Mouse (Mus musculus) intestine, embryonic 16.5 days (tissue): ENCODE measurements around the gene Rtl6. TPM values are rescaled to one million over a fixed set of nuclear protein-coding genes. Genes with fewer than 3 reads are reported as not detected.

Source experiments
- ATAC-seq: fragments of 200-750 bp; cut with Nextera tagmentation; 2 replicates; pipeline ENCODE4 v1.8.0; 2017; ENCODE audit warnings: moderate TSS enrichment, moderate library complexity
- H3K27ac ChIP-seq: fragments of 300-500 bp; sonication (generic); 2 replicates; pipeline ENCODE4 v1.5.1; 2014; ENCODE audit warnings: mild to moderate bottlenecking, low read length
- H3K27me3 ChIP-seq: fragments of 300-500 bp; sonication (generic); replicated peaks from 2 replicates; pipeline ENCODE4 v1.6.1; 2014; ENCODE audit warnings: low read length, control low read depth, mixed read lengths; ENCODE audit not compliant: control insufficient read depth, insufficient read depth
- H3K36me3 ChIP-seq: fragments of 300-500 bp; sonication (generic); 2 replicates; pipeline ENCODE4 v1.6.1; 2014; ENCODE audit warnings: low read length, control low read depth; ENCODE audit not compliant: control insufficient read depth, insufficient read depth
- H3K4me1 ChIP-seq: fragments of 300-500 bp; sonication (generic); 2 replicates; pipeline ENCODE4 v1.6.1; 2014; ENCODE audit warnings: low read length, control low read depth, mixed read lengths; ENCODE audit not compliant: control insufficient read depth, insufficient read depth
- H3K4me2 ChIP-seq: fragments of 300-500 bp; sonication (generic); 2 replicates; pipeline ENCODE4 v1.6.1; 2014; ENCODE audit warnings: low read depth, low read length, control low read depth
- H3K4me3 ChIP-seq: fragments of 300-500 bp; sonication (generic); 2 replicates; pipeline ENCODE4 v1.5.1; 2014; ENCODE audit warnings: mild to moderate bottlenecking, low read length
- H3K9ac ChIP-seq: fragments of 300-500 bp; sonication (generic); 2 replicates; pipeline ENCODE4 v1.6.1; 2014; ENCODE audit warnings: low read depth, low read length
- H3K9me3 ChIP-seq: fragments of 300-500 bp; sonication (generic); 2 replicates; pipeline ENCODE4 v1.6.1; 2016; ENCODE audit warnings: low read length, control low read depth; ENCODE audit not compliant: control insufficient read depth
- WGBS: fragments of 180-500 bp; shearing (Covaris S2); extraction: QIAGEN DNeasy Blood & Tissue Kit; methylation state at CpG from one replicate; pipeline ENCODE4 v1.1.7; 2014; 5-methylcytosine and 5-hydroxymethylcytosine counted together
- polyA plus RNA-seq: library from polyadenylated mRNA; unstranded; fragments of >200 nt; fragmentation: Nextera tagmentation; extraction: Ambion mirVana; gene quantifications from 2 replicates; pipeline ENCODE4 v1.2.1, GENCODE M21; 2015

Rtl6 gene
- polyA plus RNA-seq = 8.1 and 8.2 TPM in 2 replicates

- Histone ChIP-seq H3K4me3 (peak within 1 kb of the TSS; percentile 63), H3K4me1 (no peaks in the 10 kb centered on the region), H3K9ac (peak within 1 kb of the TSS; percentile 77), H3K27ac (peak within 1 kb of the TSS; percentile 57; the same call in 1 of the 2 replicates), H3K27me3 (no peaks in the 10 kb centered on the region), H3K9me3 (no peaks in the 10 kb centered on the region), H3K36me3 (no peaks in the 10 kb centered on the region), H3K4me2 (peak within 1 kb of the TSS; percentile 95)
- 8% methylated on average over 59 of the region's 59 CpGs for WGBS
- peak; percentile 97 for ATAC-seq
Observed at GRCm38 (mm10) chr15:84557189-84557921, at the start of gene Rtl6. Gene Rtl6, minus strand, starts transcription at chr15:84557823.

- no peaks in the 10 kb centered on the region; the same call in 1 of the 2 replicates for H3K4me1 ChIP-seq
- WGBS = 68% methylated on average over 8 of the region's 8 CpGs
- H3K9me3 ChIP-seq = no peaks in the 10 kb centered on the region
- ATAC-seq = no peak
- H3K27me3 ChIP-seq = no peaks in the 10 kb centered on the region
- H3K36me3 ChIP-seq = no peaks in the 10 kb centered on the region
- no peak overlapping the region for H3K9ac ChIP-seq
- no peak overlapping the region for H3K4me2 ChIP-seq
- no peak overlapping the region for H3K4me3 ChIP-seq
- H3K27ac ChIP-seq = no peak overlapping the region
Observed at GRCm38 (mm10) chr15:84603267-84603963, 45.8 kb upstream of the Rtl6 start.

GRCm38 (mm10) chr15:84600977-84601595 is 43.5 kb upstream of the Rtl6 start:
- Histone ChIP-seq H3K9me3 (no peaks in the 10 kb centered on the region), H3K27ac (no peak overlapping the region), H3K9ac (no peak overlapping the region), H3K4me1 (no peaks in the 10 kb centered on the region; the same call in 1 of the 2 replicates), H3K4me3 (no peak overlapping the region), H3K4me2 (no peak overlapping the region), H3K27me3 (no peaks in the 10 kb centered on the region), H3K36me3 (no peaks in the 10 kb centered on the region)
- WGBS = 75% methylated on average over 9 of the region's 9 CpGs
- ATAC-seq = no peak

- Histone ChIP-seq H3K27ac (no peak overlapping the region), H3K4me2 (no peak overlapping the region), H3K9ac (no peak overlapping the region), H3K4me3 (no peak overlapping the region), H3K36me3 (no peaks in the 10 kb centered on the region), H3K9me3 (no peaks in the 10 kb centered on the region), H3K27me3 (no peaks in the 10 kb centered on the region), H3K4me1 (no peaks in the 10 kb centered on the region; the same call in 1 of the 2 replicates)
- ATAC-seq = no peak
- WGBS = 92% methylated on average over 2 of the region's 2 CpGs
Observed at GRCm38 (mm10) chr15:84598911-84599310, 41.3 kb upstream of the Rtl6 start.

- Histone ChIP-seq H3K4me2 (no peak overlapping the region), H3K4me1 (no peaks in the 10 kb centered on the region), H3K9me3 (no peaks in the 10 kb centered on the region), H3K27ac (no peak overlapping the region), H3K9ac (no peak overlapping the region), H3K27me3 (no peaks in the 10 kb centered on the region), H3K4me3 (no peak overlapping the region), H3K36me3 (no peaks in the 10 kb centered on the region)
- 73% methylated on average over 1 of the region's 1 CpGs for WGBS
- no peak for ATAC-seq
Observed at GRCm38 (mm10) chr15:84597816-84598215, 40.2 kb upstream of the Rtl6 start.

- Histone ChIP-seq H3K9me3 (no peaks in the 10 kb centered on the region), H3K4me1 (no peaks in the 10 kb centered on the region), H3K27ac (no peak overlapping the region), H3K27me3 (no peaks in the 10 kb centered on the region), H3K4me2 (no peak overlapping the region), H3K4me3 (no peak overlapping the region), H3K9ac (no peak overlapping the region), H3K36me3 (no peaks in the 10 kb centered on the region)
- no peak for ATAC-seq
Observed at GRCm38 (mm10) chr15:84597021-84597420, 39.4 kb upstream of the Rtl6 start.

- Histone ChIP-seq H3K9ac (no peak overlapping the region), H3K4me1 (no peaks in the 10 kb centered on the region), H3K27ac (no peak overlapping the region), H3K4me2 (no peak overlapping the region), H3K4me3 (no peak overlapping the region), H3K9me3 (no peaks in the 10 kb centered on the region), H3K36me3 (no peaks in the 10 kb centered on the region), H3K27me3 (no peaks in the 10 kb centered on the region)
- WGBS = 69% methylated on average over 9 of the region's 9 CpGs
- ATAC-seq = no peak
Observed at GRCm38 (mm10) chr15:84595241-84595945, 37.8 kb upstream of the Rtl6 start.

DNA sequence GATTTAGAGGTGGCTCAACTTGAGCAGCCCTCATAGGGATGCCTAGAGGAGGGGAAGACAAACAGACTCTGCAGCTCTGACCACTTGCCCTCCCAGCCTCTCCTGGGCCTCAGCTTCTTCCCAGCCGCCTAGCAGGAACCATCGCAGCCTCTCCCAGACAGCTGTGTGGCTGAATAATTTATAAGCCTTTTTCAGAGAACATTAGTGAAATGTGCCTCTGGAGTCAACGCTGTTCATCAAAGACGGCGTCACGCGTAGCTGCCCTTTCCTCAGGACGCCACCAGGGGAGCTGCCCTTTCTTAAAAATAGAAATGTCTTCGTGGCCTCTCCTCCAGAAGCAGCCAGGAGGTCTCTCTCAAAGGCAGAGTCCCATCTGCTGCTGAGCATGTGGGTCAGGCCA is 35.9 kb upstream of the Rtl6 start:
- Histone ChIP-seq H3K27ac (no peak overlapping the region), H3K36me3 (no peaks in the 10 kb centered on the region), H3K4me1 (no peaks in the 10 kb centered on the region), H3K4me2 (no peak overlapping the region), H3K9me3 (no peaks in the 10 kb centered on the region), H3K27me3 (no peaks in the 10 kb centered on the region), H3K9ac (no peak overlapping the region), H3K4me3 (no peak overlapping the region)
- 53% methylated on average over 9 of the region's 9 CpGs for WGBS
- no peak for ATAC-seq

DNA sequence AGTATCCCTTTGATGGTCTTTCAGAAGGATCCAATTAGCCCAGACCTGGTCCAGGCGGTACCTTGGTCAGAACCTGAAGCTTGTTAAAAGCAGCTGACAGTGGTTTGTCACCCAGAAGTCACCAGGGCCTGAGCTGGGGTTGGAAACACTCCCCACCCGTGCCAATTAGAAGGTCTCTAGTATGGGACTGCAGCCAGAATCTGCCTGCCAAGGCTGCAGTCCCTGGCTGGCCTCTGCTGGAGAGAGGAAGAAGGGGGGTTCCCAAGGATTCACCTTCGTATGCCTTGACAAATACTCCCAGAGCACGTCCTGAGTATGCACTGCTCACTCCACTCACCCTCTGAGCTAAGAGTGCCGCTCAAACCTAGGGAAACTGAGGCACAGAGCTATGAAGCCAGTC is 34.6 kb upstream of the Rtl6 start:
- Histone ChIP-seq H3K9me3 (no peaks in the 10 kb centered on the region), H3K4me3 (no peak overlapping the region), H3K4me2 (no peak overlapping the region), H3K27ac (no peak overlapping the region), H3K27me3 (no peaks in the 10 kb centered on the region), H3K36me3 (no peaks in the 10 kb centered on the region), H3K4me1 (no peaks in the 10 kb centered on the region), H3K9ac (no peak overlapping the region)
- 77% methylated on average over 5 of the region's 5 CpGs for WGBS
- no peak for ATAC-seq
